Mouse (Mus musculus): Measurements from ENCODE around the gene Kif5a. TPM values are rescaled to one million over a fixed set of nuclear protein-coding genes. Genes with fewer than 3 reads are reported as not detected.
"Not testable (repeated sequence)": the region's sequence is repeated elsewhere in the genome, so short reads cannot be mapped to it uniquely, and the experiment has no call there.

Gene Kif5a
- polyA plus RNA-seq (2015; fragmentation: Nextera tagmentation; extraction: Ambion mirVana): 6.5 and 6.7 TPM in 2 replicates

DNA sequence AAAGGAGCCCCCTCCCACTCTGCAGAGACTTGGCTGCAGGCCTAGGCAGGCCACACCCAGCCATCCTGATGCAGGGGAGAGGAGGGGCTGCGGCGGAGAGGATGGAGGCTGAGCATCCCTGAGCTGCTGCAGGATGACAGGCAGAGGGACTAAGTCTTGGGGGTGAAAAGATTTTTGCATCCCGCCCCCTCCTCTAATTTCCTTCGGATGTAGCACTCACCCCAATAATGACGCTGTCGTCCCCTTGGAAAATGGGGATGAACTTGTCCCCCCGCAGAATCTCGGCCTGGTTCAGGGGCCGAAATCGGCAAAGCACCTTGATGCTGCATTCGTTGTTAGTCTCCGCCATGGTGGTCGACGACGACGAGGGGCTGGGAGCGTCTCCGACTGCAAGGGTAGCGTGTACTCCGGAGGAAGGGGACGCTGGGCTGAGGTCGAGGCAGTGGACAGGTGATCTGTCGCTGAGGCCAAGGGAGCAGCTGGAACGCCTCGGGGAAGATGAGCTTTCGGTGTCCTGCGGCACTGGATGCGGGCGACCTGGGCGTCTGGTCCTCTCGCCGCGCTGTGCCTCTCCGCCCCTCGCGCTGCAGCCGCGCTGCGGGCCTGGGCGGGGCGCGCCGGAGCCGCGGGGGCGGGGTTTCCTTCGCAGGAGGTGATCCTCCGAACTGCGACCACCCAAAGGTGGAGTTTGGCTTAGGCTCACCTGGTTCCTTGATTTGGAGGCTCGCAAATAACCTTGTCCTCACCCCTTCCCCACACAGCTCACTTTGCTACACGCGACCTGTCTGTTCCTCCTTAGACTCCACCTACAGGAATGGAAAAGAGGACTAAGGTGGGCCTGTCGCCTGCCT lies at the start of gene Kif5a:
Gene Kif5a (minus strand): TSS at position 801 of the 851 bp plus-strand sequence.
- WGBS: 2% methylated on average over 53 of the region's 53 CpGs
- peak within 1 kb of the TSS; percentile 90 for H3K4me2 ChIP-seq (ENCODE audit: low read depth, low read length)
- H3K9me3 ChIP-seq (replicated peaks; ENCODE audit: control insufficient read depth, low read length): no peaks in the 10 kb centered on the region
- no peaks in the 10 kb centered on the region for H3K36me3 ChIP-seq (ENCODE audit: control insufficient read depth, insufficient read depth, low read length)
- ATAC-seq (ENCODE audit: insufficient read depth, low FRiP score): no peak
- peaks cover 14% of the 10 kb centered on the region for H3K27me3 ChIP-seq (ENCODE audit: control insufficient read depth, insufficient read depth, low read length)
- H3K27ac ChIP-seq (ENCODE audit: low read length): no peak within 1 kb of the TSS
- H3K4me3 ChIP-seq (replicated peaks; ENCODE audit: low read length): peak within 1 kb of the TSS; percentile 48
- H3K9ac ChIP-seq (ENCODE audit: low read length): peak within 1 kb of the TSS; percentile 63
- peaks cover 7% of the 10 kb centered on the region for H3K4me1 ChIP-seq (ENCODE audit: control insufficient read depth, insufficient read depth, low read length)

DNA sequence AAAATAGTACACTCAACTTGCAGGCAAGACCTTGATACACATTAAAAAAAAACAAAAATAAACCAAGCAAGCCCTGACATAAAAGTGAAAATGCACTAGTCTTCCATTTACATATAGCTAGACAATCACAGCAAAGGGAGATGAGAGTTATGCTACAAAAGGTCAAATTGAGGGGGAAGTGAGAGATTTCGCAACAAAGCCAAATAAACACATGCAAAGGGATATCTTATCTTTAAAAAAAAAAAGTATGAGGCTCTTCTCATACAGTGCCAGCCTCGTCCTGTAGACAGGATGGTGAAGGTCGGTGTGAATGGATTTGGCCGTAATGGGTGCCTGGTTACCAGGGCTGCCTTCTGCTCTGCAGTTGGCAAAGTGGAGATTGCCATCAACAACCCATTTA lies 49.7 kb upstream of the Kif5a start:
- H3K9ac ChIP-seq (ENCODE audit: low read length): no peak overlapping the region
- H3K36me3 ChIP-seq (ENCODE audit: control insufficient read depth, insufficient read depth, low read length): 0 out of 2 replicates have a peak, but pooled peaks cover 10% of the 10 kb centered on the region
- no peaks in the 10 kb centered on the region for H3K9me3 ChIP-seq (replicated peaks; ENCODE audit: control insufficient read depth, low read length)
- no peak for ATAC-seq (ENCODE audit: insufficient read depth, low FRiP score)
- no peak overlapping the region for H3K27ac ChIP-seq (ENCODE audit: low read length)
- no peak overlapping the region for H3K4me3 ChIP-seq (replicated peaks; ENCODE audit: low read length)
- no peaks in the 10 kb centered on the region for H3K27me3 ChIP-seq (ENCODE audit: control insufficient read depth, insufficient read depth, low read length)
- WGBS: 71% methylated on average over 4 of the region's 4 CpGs
- no peak overlapping the region for H3K4me2 ChIP-seq (ENCODE audit: low read depth, low read length)
- peaks cover 10% of the 10 kb centered on the region; the same call in 1 of the 2 replicates for H3K4me1 ChIP-seq (ENCODE audit: control insufficient read depth, insufficient read depth, low read length)

DNA sequence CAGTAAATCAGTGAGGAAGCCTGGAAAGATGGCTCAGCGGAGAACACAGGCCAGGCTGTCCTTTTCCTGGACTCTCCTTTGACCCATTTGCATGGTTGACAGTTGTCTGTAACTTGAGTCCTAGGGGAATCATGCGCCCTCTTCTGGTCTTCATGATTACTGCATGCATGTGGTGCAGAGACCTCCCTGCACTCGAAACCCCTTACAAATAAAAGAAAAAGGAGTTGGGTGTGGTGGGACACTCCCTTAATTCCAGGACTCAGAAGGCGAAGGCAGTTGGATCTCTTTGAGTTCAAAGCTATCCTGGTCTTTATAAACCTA lies 49.2 kb upstream of the Kif5a start:
- Histone ChIP-seq H3K4me2 (ENCODE audit: low read depth, low read length) (peak overlapping the region; percentile 61), H3K27ac (ENCODE audit: low read length) (peak overlapping the region; percentile 86), H3K9me3 (replicated peaks; ENCODE audit: control insufficient read depth, low read length) (no peaks in the 10 kb centered on the region), H3K36me3 (ENCODE audit: control insufficient read depth, insufficient read depth, low read length) (0 out of 2 replicates have a peak, but pooled peaks cover 10% of the 10 kb centered on the region), H3K27me3 (ENCODE audit: control insufficient read depth, insufficient read depth, low read length) (no peaks in the 10 kb centered on the region), H3K4me3 (replicated peaks; ENCODE audit: low read length) (peak overlapping the region; percentile 76), H3K4me1 (ENCODE audit: control insufficient read depth, insufficient read depth, low read length) (peaks cover 10% of the 10 kb centered on the region; the same call in 1 of the 2 replicates), H3K9ac (ENCODE audit: low read length) (peak overlapping the region; percentile 72)
- ATAC-seq (ENCODE audit: insufficient read depth, low FRiP score): peak; percentile 27; the same call in 1 of the 2 replicates
- WGBS: under 1% methylated on average over 4 of the region's 4 CpGs

DNA sequence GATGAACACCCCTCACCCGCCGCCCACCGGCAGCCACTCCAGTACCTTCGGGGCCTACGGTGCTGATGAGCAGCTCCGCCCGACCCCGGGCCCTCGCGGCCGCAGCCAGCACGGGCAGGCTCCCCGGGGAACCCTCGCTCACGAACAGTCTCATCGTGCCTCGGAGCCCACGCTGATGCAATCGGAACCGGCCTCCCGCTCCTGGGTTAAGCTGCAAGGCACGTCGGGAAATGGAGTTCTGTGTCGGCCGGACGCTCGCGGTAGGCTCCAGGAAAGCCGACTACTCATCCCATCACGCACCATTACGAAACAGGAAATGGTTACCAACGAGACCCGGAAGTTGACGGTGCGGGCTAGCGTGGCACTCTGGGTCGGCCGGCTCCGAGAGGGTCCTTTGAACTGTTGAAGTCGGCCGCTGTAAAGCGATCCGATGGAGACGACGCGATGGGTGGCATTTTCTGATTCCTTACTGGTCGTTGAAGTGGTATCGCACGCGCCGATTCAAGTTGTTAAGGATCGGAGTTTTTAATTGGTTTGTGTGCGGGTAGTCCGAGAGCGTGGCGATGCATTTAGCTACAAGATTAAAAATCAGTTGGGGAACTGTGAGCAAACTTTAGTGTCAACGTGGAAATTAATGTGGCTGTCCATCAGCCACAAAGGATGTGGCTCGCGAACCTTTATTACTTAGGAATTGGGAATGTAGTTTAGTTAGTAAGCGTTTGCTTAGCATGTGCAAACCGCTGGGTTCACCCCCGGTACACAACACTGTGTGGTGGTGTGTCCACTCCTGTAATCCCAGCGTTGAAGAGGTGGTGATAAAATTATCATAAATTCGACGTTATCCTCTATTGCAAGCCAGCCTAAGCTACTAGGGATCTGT lies 48.6 kb upstream of the Kif5a start, which contains the start of gene Mars:
Gene Mars (minus strand): TSS at position 311 of the 880 bp plus-strand sequence.
- H3K27me3 ChIP-seq (ENCODE audit: control insufficient read depth, insufficient read depth, low read length): no peaks in the 10 kb centered on the region
- H3K4me2 ChIP-seq (ENCODE audit: low read depth, low read length): peak within 1 kb of the TSS; percentile 85
- no peaks in the 10 kb centered on the region for H3K9me3 ChIP-seq (replicated peaks; ENCODE audit: control insufficient read depth, low read length)
- peak within 1 kb of the TSS; percentile 91 for H3K9ac ChIP-seq (ENCODE audit: low read length)
- H3K4me1 ChIP-seq (ENCODE audit: control insufficient read depth, insufficient read depth, low read length): peaks cover 10% of the 10 kb centered on the region; the same call in 1 of the 2 replicates
- WGBS: under 1% methylated on average over 65 of the region's 65 CpGs
- peak within 1 kb of the TSS; percentile 76 for H3K4me3 ChIP-seq (replicated peaks; ENCODE audit: low read length)
- H3K27ac ChIP-seq (ENCODE audit: low read length): peak within 1 kb of the TSS; percentile 86
- ATAC-seq (ENCODE audit: insufficient read depth, low FRiP score): peak; percentile 97
- H3K36me3 ChIP-seq (ENCODE audit: control insufficient read depth, insufficient read depth, low read length): 0 out of 2 replicates have a peak, but pooled peaks cover 10% of the 10 kb centered on the region

DNA sequence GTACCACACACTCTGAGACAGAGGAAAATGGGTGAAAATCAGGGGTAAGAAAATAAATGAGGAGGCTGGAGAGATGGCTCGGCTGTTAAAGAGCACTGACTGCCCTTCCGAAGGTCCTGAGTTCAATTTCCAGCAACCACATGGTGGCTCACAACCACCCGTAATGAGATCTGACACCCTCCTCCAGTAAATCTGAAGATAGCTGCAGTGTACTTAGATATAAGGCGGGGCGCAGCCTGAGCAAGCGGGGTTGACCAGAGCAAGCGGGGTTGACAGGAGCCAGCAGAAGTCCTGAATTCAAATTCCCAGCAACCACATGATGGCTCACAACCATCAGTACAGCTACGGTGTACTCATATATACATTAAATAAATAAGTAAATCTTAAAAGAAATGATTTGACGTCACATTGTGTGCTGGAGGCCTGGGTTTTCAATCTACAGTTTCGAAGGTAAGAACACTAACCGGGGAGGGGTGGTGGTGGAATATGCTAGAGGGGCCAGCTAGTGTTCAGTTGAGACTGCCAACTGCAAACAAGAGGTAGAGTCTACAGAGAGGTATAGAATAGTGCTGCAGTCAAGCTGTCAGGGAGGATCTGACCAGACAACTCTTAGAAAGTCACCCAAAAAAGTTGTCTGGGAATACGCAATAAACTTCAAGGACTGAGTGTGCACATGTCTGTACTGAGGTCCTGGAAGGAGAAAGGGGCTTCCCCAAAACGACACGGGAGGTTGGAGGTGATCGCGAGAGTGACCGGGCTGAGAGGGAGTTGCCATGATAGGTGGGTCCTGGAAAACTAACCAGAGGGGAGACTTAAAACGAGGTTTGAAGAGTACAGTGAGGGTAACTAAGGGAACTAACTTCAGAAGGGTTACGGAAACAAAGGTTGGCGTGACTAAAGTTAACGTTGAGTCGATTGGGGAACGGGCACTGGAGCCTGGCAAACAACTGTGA lies 47.7 kb upstream of the Kif5a start:
- 31% methylated on average over 23 of the region's 23 CpGs for WGBS
- Histone ChIP-seq H3K4me3 (replicated peaks; ENCODE audit: low read length) (peak overlapping the region; percentile 76), H3K9me3 (replicated peaks; ENCODE audit: control insufficient read depth, low read length) (no peaks in the 10 kb centered on the region), H3K9ac (ENCODE audit: low read length) (peak overlapping the region; percentile 91), H3K4me2 (ENCODE audit: low read depth, low read length) (peak overlapping the region; percentile 85), H3K36me3 (ENCODE audit: control insufficient read depth, insufficient read depth, low read length) (peaks cover 17% of the 10 kb centered on the region; the same call in 1 of the 2 replicates), H3K27me3 (ENCODE audit: control insufficient read depth, insufficient read depth, low read length) (no peaks in the 10 kb centered on the region), H3K27ac (ENCODE audit: low read length) (peak overlapping the region; percentile 66), H3K4me1 (ENCODE audit: control insufficient read depth, insufficient read depth, low read length) (peaks cover 10% of the 10 kb centered on the region; the same call in 1 of the 2 replicates)
- peak; percentile 30; the same call in 1 of the 2 replicates for ATAC-seq (ENCODE audit: insufficient read depth, low FRiP score)

DNA sequence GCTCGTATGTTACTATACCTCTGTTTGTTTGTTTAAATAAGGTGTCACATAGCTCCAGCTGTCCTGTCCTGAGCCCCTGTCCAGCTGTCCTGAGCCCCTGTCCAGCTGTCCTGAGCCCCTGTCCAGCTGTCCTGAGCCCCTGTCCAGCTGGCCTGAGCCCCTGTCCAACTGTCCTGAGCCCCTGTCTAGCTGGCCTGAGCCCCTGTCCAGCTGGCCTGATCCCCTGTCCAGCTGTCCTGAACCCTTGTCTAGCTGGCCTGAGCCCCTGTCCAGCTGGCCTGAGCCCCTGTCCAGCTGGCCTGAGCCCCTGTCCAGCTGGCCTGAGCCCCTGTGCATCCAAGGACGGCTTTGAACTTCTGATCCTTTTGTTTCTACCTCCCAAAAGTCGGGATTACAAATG lies 46.0 kb upstream of the Kif5a start:
- not testable (repeated sequence) for H3K27me3 ChIP-seq (ENCODE audit: control insufficient read depth, insufficient read depth, low read length); H3K4me3 ChIP-seq (replicated peaks; ENCODE audit: low read length); H3K9me3 ChIP-seq (replicated peaks; ENCODE audit: control insufficient read depth, low read length); H3K27ac ChIP-seq (ENCODE audit: low read length); H3K4me2 ChIP-seq (ENCODE audit: low read depth, low read length); H3K9ac ChIP-seq (ENCODE audit: low read length); ATAC-seq (ENCODE audit: insufficient read depth, low FRiP score)
- 85% methylated on average over 3 of the region's 3 CpGs for WGBS
- Histone ChIP-seq H3K4me1 (ENCODE audit: control insufficient read depth, insufficient read depth, low read length) (peaks cover 10% of the 10 kb centered on the region; the same call in 1 of the 2 replicates), H3K36me3 (ENCODE audit: control insufficient read depth, insufficient read depth, low read length) (peaks cover 29% of the 10 kb centered on the region; the same call in 1 of the 2 replicates)

DNA sequence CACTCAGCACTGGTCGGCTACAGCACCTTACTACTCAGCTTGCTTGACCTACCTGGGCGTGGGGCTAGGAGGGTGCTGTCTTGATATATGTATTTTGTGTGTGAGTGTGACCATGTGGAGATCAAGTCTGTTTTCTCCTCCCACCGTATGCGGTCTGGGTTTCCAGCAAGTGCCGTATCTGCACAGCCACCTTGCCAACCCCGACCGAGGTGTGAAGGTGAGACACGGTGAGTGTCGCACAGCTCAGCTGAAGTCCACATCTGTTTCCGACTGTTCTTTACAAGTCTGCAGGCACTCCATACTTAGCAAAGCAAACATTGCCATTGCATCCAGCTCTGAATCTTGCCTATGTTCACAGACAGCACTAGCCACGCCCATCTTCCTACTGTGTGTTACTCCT lies 40.0 kb upstream of the Kif5a start:
- peaks cover 25% of the 10 kb centered on the region; the same call in 1 of the 2 replicates for H3K36me3 ChIP-seq (ENCODE audit: control insufficient read depth, insufficient read depth, low read length)
- no peaks in the 10 kb centered on the region for H3K4me1 ChIP-seq (ENCODE audit: control insufficient read depth, insufficient read depth, low read length)
- H3K4me3 ChIP-seq (replicated peaks; ENCODE audit: low read length): no peak overlapping the region
- ATAC-seq (ENCODE audit: insufficient read depth, low FRiP score): no peak
- H3K27me3 ChIP-seq (ENCODE audit: control insufficient read depth, insufficient read depth, low read length): no peaks in the 10 kb centered on the region
- H3K4me2 ChIP-seq (ENCODE audit: low read depth, low read length): no peak overlapping the region
- WGBS: 91% methylated on average over 11 of the region's 11 CpGs
- no peak overlapping the region for H3K27ac ChIP-seq (ENCODE audit: low read length)
- no peak overlapping the region for H3K9ac ChIP-seq (ENCODE audit: low read length)
- no peaks in the 10 kb centered on the region for H3K9me3 ChIP-seq (replicated peaks; ENCODE audit: control insufficient read depth, low read length)

DNA sequence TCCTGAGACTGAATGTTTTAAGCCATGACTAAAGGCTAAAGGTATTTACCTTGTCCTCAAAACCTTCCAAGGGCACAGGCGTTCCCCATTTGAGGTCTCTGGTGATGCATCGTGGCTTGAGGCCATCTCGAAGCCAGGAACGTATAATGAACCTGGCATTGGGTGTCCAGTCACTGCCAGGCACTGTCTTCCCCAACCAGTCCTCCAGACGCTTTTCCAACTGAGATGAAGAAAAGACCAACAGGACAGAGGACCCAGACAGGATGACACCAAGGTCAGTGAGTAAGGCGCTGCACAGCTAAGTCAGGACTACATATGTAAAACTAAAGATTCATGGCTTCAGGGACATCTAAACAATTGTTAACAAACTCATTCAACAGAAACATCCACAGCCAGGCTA lies 37.2 kb upstream of the Kif5a start:
- 91% methylated on average over 6 of the region's 6 CpGs for WGBS
- H3K9ac ChIP-seq (ENCODE audit: low read length): no peak overlapping the region
- H3K4me2 ChIP-seq (ENCODE audit: low read depth, low read length): no peak overlapping the region
- no peak overlapping the region for H3K27ac ChIP-seq (ENCODE audit: low read length)
- no peaks in the 10 kb centered on the region for H3K27me3 ChIP-seq (ENCODE audit: control insufficient read depth, insufficient read depth, low read length)
- H3K9me3 ChIP-seq (replicated peaks; ENCODE audit: control insufficient read depth, low read length): no peaks in the 10 kb centered on the region
- H3K36me3 ChIP-seq (ENCODE audit: control insufficient read depth, insufficient read depth, low read length): peaks cover 29% of the 10 kb centered on the region
- ATAC-seq (ENCODE audit: insufficient read depth, low FRiP score): no peak
- no peak overlapping the region for H3K4me3 ChIP-seq (replicated peaks; ENCODE audit: low read length)
- no peaks in the 10 kb centered on the region for H3K4me1 ChIP-seq (ENCODE audit: control insufficient read depth, insufficient read depth, low read length)
